Mouse (Mus musculus): ENCODE data around the gene Asf1a.
"Not testable (repeated sequence)": the region's sequence is repeated elsewhere in the genome, so short reads cannot be mapped to it uniquely, and the experiment has no call there.

Gene Asf1a

GRCm38 (mm10) chr10:53641507-53641906, 45.0 kb downstream of the Asf1a start:
- peak in 1 of 2 experiments; percentile 8 for DNase-seq (ENCODE audit: low spot score in 2 of 2)

- no peak for DNase-seq (ENCODE audit: low spot score in 2 of 2)
Observed at GRCm38 (mm10) chr10:53650683-53651082, 54.1 kb downstream of the Asf1a start.

- DNase-seq (ENCODE audit: low spot score in 2 of 2), result not testable (repeated sequence)
Observed at GRCm38 (mm10) chr10:53654239-53654638, 57.7 kb downstream of the Asf1a start.
